Mouse (Mus musculus) erythroid progenitor cell, adult 5-6 weeks (primary cell): Measurements from ENCODE around the gene Kcng4. TPM values are rescaled to one million over a fixed set of nuclear protein-coding genes. Genes with fewer than 3 reads are reported as not detected.

Source experiments
- ATAC-seq: replicated peaks from 2 replicates; pipeline ENCODE4 v1.8.0; 2016; ENCODE audit warnings: moderate number of reproducible peaks, mild to moderate bottlenecking, moderate TSS enrichment, inconsistent platforms; ENCODE audit not compliant: poor library complexity, low FRiP score, severe bottlenecking
- total RNA-seq, 2 experiments: library from RNA; stranded (forward) in 1 of 2; stranded (reverse) in 1 of 2; fragments of 150-400 nt in 1 of 2; fragments of 186-747, 209-891 nt in 1 of 2; gene quantifications; 2 replicates each; pipeline versions ENCODE4 v1.2.3 to v1.2.4; 2015 to 2017; ENCODE audit warnings: low replicate concordance in 2 of 2

Gene Kcng4
- total RNA-seq, 2 experiments from 2014 or later = not detected

GRCm38 (mm10) chr8:119644429-119644960 is 9.0 kb upstream of the Kcng4 start:
- ATAC-seq = no peak

GRCm38 (mm10) chr8:119642960-119643359 is 7.5 kb upstream of the Kcng4 start:
- ATAC-seq = no peak

GRCm38 (mm10) chr8:119641058-119641457 is 5.6 kb upstream of the Kcng4 start:
- no peak for ATAC-seq

- ATAC-seq = no peak
Observed at GRCm38 (mm10) chr8:119639798-119640197, 4.3 kb upstream of the Kcng4 start.

GRCm38 (mm10) chr8:119638261-119638660 is 2.8 kb upstream of the Kcng4 start:
- ATAC-seq = no peak

GRCm38 (mm10) chr8:119637381-119637780 is 1.9 kb upstream of the Kcng4 start:
- no peak for ATAC-seq

- no peak for ATAC-seq
Observed at GRCm38 (mm10) chr8:119636766-119637165, 1.3 kb upstream of the Kcng4 start.

- no peak for ATAC-seq
Observed at GRCm38 (mm10) chr8:119635958-119636357, 478 bp upstream of the Kcng4 start.

GRCm38 (mm10) chr8:119634616-119635336 is 704 bp downstream of the Kcng4 start:
- no peak for ATAC-seq

- no peak for ATAC-seq
Observed at GRCm38 (mm10) chr8:119632909-119633308, 2.6 kb downstream of the Kcng4 start.

- no peak for ATAC-seq
Observed at GRCm38 (mm10) chr8:119632246-119632645, 3.2 kb downstream of the Kcng4 start.

GRCm38 (mm10) chr8:119630841-119631240 is 4.6 kb downstream of the Kcng4 start:
- ATAC-seq = no peak

GRCm38 (mm10) chr8:119627613-119628359 is 7.7 kb downstream of the Kcng4 start:
- ATAC-seq = no peak

- ATAC-seq = no peak
Observed at GRCm38 (mm10) chr8:119627199-119627598, 8.3 kb downstream of the Kcng4 start.

GRCm38 (mm10) chr8:119625788-119626187 is 9.7 kb downstream of the Kcng4 start:
- no peak for ATAC-seq

- no peak for ATAC-seq
Observed at GRCm38 (mm10) chr8:119624916-119625315, 10.6 kb downstream of the Kcng4 start.

- ATAC-seq = no peak
Observed at GRCm38 (mm10) chr8:119623744-119624143, 11.7 kb downstream of the Kcng4 start.

GRCm38 (mm10) chr8:119623061-119623460 is 12.4 kb downstream of the Kcng4 start:
- no peak for ATAC-seq

GRCm38 (mm10) chr8:119622555-119622954 is 12.9 kb downstream of the Kcng4 start:
- no peak for ATAC-seq

- no peak for ATAC-seq
Observed at GRCm38 (mm10) chr8:119620848-119621465, 14.5 kb downstream of the Kcng4 start.
